Mouse (Mus musculus) 3T3-L1 (cell line): ENCODE measurements around the gene Ccr3.
"Not testable (repeated sequence)": the region's sequence is repeated elsewhere in the genome, so short reads cannot be mapped to it uniquely, and the experiment has no call there.

Experiments used
- DNase-seq: peaks from one replicate; pipeline ENCODE4 v3.0.0-alpha.2; 2015; ENCODE audit warnings: low read depth, low spot score

The Ccr3 gene

GRCm38 (mm10) chr9:124053532-124053931 lies 31.8 kb downstream of the Ccr3 start:
- no peak for DNase-seq

- DNase-seq: no peak
These were observed 34.5 kb downstream of the Ccr3 start for GRCm38 (mm10) chr9:124056158-124056709.

- DNase-seq: no peak
These were observed 38.0 kb downstream of the Ccr3 start for GRCm38 (mm10) chr9:124059660-124060352.

- DNase-seq: not testable (repeated sequence)
These were observed 40.0 kb downstream of the Ccr3 start for GRCm38 (mm10) chr9:124061474-124062432.

GRCm38 (mm10) chr9:124066572-124067103 lies 44.9 kb downstream of the Ccr3 start:
- DNase-seq: no peak

- peak; percentile 65 for DNase-seq
These were observed 46.6 kb downstream of the Ccr3 start for GRCm38 (mm10) chr9:124068098-124069058.

- no peak for DNase-seq
These were observed 49.7 kb downstream of the Ccr3 start for GRCm38 (mm10) chr9:124071506-124071905.

GRCm38 (mm10) chr9:124079803-124080202 lies 58.0 kb downstream of the Ccr3 start:
- DNase-seq: no peak

GRCm38 (mm10) chr9:124080471-124080870 lies 58.7 kb downstream of the Ccr3 start:
- DNase-seq: not testable (repeated sequence)
